Mouse (Mus musculus) adrenal gland, postnatal 4 days (tissue): ENCODE results near the gene Lyst. TPM values are rescaled to one million over a fixed set of nuclear protein-coding genes. Genes with fewer than 3 reads are reported as not detected.

Experiments
- DNase-seq, 2 experiments: peaks; one replicate each; pipeline ENCODE4 v3.0.0; 2021 to 2022; ENCODE audit warnings: low spot score in 2 of 2, mixed read lengths in 2 of 2
- total RNA-seq, 2 experiments: library from RNA; stranded (reverse); gene quantifications; 2 replicates each; pipeline ENCODE4 v1.2.3; 2021

Gene Lyst
- total RNA-seq, 2 experiments from 2014 or later = 35.4 to 35.8 TPM

- no peak for DNase-seq
Measured at GRCm38 (mm10) chr13:13828125-13828524, 237.9 kb downstream of the Lyst start.

Other genes starting within 250 kb of the Lyst start
- 10 to 100 TPM; 31.7 to 33.8 TPM for gene Gpr137b, start 196.4 kb upstream of the Lyst start, total RNA-seq
- 100 to 1,000 TPM; 156 to 160 TPM for gene Nid1, start 152.8 kb upstream of the Lyst start, total RNA-seq
- gene Gng4, start 193.7 kb downstream of the Lyst start, total RNA-seq = 10 to 100 TPM; 22.6 to 23.1 TPM